Mouse (Mus musculus): Measurements from ENCODE around the gene Mgst2. TPM values are rescaled to one million over a fixed set of nuclear protein-coding genes. Genes with fewer than 3 reads are reported as not detected.
A peak's percentile ranks its signal among the peaks of the same experiment; 100 is the strongest.

Gene Mgst2
- total and polyA plus RNA-seq, 3 experiments = 0.69 to 3.1 TPM; not detected in 1

- DNase-seq (ENCODE audit: low read depth, low spot score) = no peak
- Histone ChIP-seq H3K9ac (ENCODE audit: control insufficient read depth, low read depth, low read length, poor library complexity, severe bottlenecking) (no peak overlapping the region), H3K36me3 (ENCODE audit: control insufficient read depth in 1 of 2, insufficient read depth in 2 of 2, low read length in 2 of 2) (no peaks in the 10 kb centered on the region), H3K4me3 (ENCODE audit: control insufficient read depth in 1 of 2, insufficient read depth in 1 of 2, low read depth in 2 of 2, low read length in 2 of 2) (no peak overlapping the region), H3K27me3 (ENCODE audit: control insufficient read depth in 1 of 2, insufficient read depth in 2 of 2, low read length in 2 of 2) (no peaks in the 10 kb centered on the region), H3K9me3 (replicated peaks; ENCODE audit: insufficient read depth, low read length) (no peaks in the 10 kb centered on the region), H3K79me2 (ENCODE audit: control insufficient read depth, insufficient read depth, low read length, poor library complexity) (no peaks in the 10 kb centered on the region), H3K27ac (ENCODE audit: control insufficient read depth, low read depth, low read length) (no peak overlapping the region), H3K4me1 (ENCODE audit: control insufficient read depth in 1 of 2, insufficient read depth in 2 of 2, low read length in 2 of 2) (no peaks in the 10 kb centered on the region)
- peak; percentile 24 for TF ChIP-seq RAD21 (IDR thresholded peaks at IDR 0.05; ENCODE audit: low read depth, low read length)
- TF ChIP-seq CTCF (IDR thresholded peaks at IDR 0.05 in 2 of 3, conservative IDR thresholded peaks at IDR 0.05 in 1 of 3; ENCODE audit: control insufficient read depth in 1 of 3, insufficient read depth in 1 of 3, low read depth in 2 of 3, low read length in 3 of 3, poor library complexity in 1 of 3, severe bottlenecking in 1 of 3) = peak in 2 of 3 experiments; percentile 36 to 61; a peak in 4 of 6 replicates
- 0 out of 2 replicates have a peak, but pooled peaks have one; percentile 6 for TF ChIP-seq ZC3H11A (IDR thresholded peaks at IDR 0.05; ENCODE audit: low read depth, low read length)
- no peak for TF ChIP-seq UBTF (IDR thresholded peaks at IDR 0.05; ENCODE audit: borderline replicate concordance, insufficient read depth, low read depth, low read length)
Observed at GRCm38 (mm10) chr3:51701281-51701751, 41.2 kb downstream of the Mgst2 start.

- Histone ChIP-seq H3K9ac (ENCODE audit: control insufficient read depth, low read depth, low read length, poor library complexity, severe bottlenecking) (no peak overlapping the region), H3K36me3 (ENCODE audit: control insufficient read depth in 1 of 2, insufficient read depth in 2 of 2, low read length in 2 of 2) (no peaks in the 10 kb centered on the region), H3K79me2 (ENCODE audit: control insufficient read depth, insufficient read depth, low read length, poor library complexity) (no peaks in the 10 kb centered on the region), H3K27ac (ENCODE audit: control insufficient read depth, low read depth, low read length) (no peak overlapping the region), H3K27me3 (ENCODE audit: control insufficient read depth in 1 of 2, insufficient read depth in 2 of 2, low read length in 2 of 2) (no peaks in the 10 kb centered on the region), H3K9me3 (replicated peaks; ENCODE audit: insufficient read depth, low read length) (no peaks in the 10 kb centered on the region), H3K4me3 (ENCODE audit: control insufficient read depth in 1 of 2, insufficient read depth in 1 of 2, low read depth in 2 of 2, low read length in 2 of 2) (no peak overlapping the region), H3K4me1 (ENCODE audit: control insufficient read depth in 1 of 2, insufficient read depth in 2 of 2, low read length in 2 of 2) (no peaks in the 10 kb centered on the region)
- TF ChIP-seq MYC (IDR thresholded peaks at IDR 0.05; ENCODE audit: low read depth, low read length) = no peak
- TF ChIP-seq KAT2A (conservative IDR thresholded peaks at IDR 0.05; ENCODE audit: low read depth, low read length) = no peak
- TF ChIP-seq BHLHE40 (IDR thresholded peaks at IDR 0.05; ENCODE audit: borderline replicate concordance, low read depth, low read length) = no peak
- TF ChIP-seq UBTF (IDR thresholded peaks at IDR 0.05; ENCODE audit: borderline replicate concordance, insufficient read depth, low read depth, low read length) = no peak
- no peak for TF ChIP-seq TCF12 (IDR thresholded peaks at IDR 0.05; ENCODE audit: low read depth, low read length)
- no peak for TF ChIP-seq JUND (IDR thresholded peaks at IDR 0.05; ENCODE audit: low read depth, low read length)
- TF ChIP-seq RAD21 (IDR thresholded peaks at IDR 0.05; ENCODE audit: low read depth, low read length) = no peak
- TF ChIP-seq USF2 (IDR thresholded peaks at IDR 0.05; ENCODE audit: borderline replicate concordance in 1 of 2, insufficient read depth in 1 of 2, low read depth in 1 of 2, low read length in 2 of 2) = no peak
- TF ChIP-seq TAL1 (IDR thresholded peaks at IDR 0.05; ENCODE audit: low read length) = no peak
- no peak for TF ChIP-seq NELFE (IDR thresholded peaks at IDR 0.05; ENCODE audit: low read depth, low read length)
- TF ChIP-seq ETS1 (IDR thresholded peaks at IDR 0.05; ENCODE audit: low read depth, low read length) = no peak
- no peak for TF ChIP-seq ZC3H11A (IDR thresholded peaks at IDR 0.05; ENCODE audit: low read depth, low read length)
- TF ChIP-seq MAFK (IDR thresholded peaks at IDR 0.05; ENCODE audit: borderline replicate concordance, low read depth, low read length) = no peak
- no peak for TF ChIP-seq USF1 (IDR thresholded peaks at IDR 0.05; ENCODE audit: low read depth, low read length)
- TF ChIP-seq CHD1 (IDR thresholded peaks at IDR 0.05; ENCODE audit: low read depth, low read length) = no peak
- TF ChIP-seq GATA1 (IDR thresholded peaks at IDR 0.05; ENCODE audit: low read depth, low read length) = no peak
- TF ChIP-seq EP300 (IDR thresholded peaks at IDR 0.05; ENCODE audit: low read depth in 1 of 2, low read length in 2 of 2) = no peak
- no peak for DNase-seq (ENCODE audit: low read depth, low spot score)
Observed at GRCm38 (mm10) chr3:51701950-51702349, 41.8 kb downstream of the Mgst2 start.
